Mouse (Mus musculus) MEL (cell line): ENCODE results near the gene Ephx1. TPM values are rescaled to one million over a fixed set of nuclear protein-coding genes. Genes with fewer than 3 reads are reported as not detected.
A peak's percentile ranks its signal among the peaks of the same experiment; 100 is the strongest.

Experiments
- DNase-seq: peaks from one replicate; pipeline ENCODE4 v3.0.0; 2011; ENCODE audit warnings: low read depth, low spot score
- H3K27ac ChIP-seq: 2 replicates; pipeline ENCODE4 v1.5.1; 2012; ENCODE audit warnings: low read depth, mild to moderate bottlenecking, control low read depth, low read length, moderate library complexity; ENCODE audit not compliant: control insufficient read depth
- H3K27me3 ChIP-seq, 2 experiments: fragments of 150-350 bp in 1 of 2; sonication (generic) in 1 of 2; 2 replicates each; pipeline ENCODE4 v1.6.1; 2012; ENCODE audit warnings: low read length in 2 of 2, mild to moderate bottlenecking in 2 of 2, improper control_type of control experiment in 1 of 2, moderate library complexity in 1 of 2; ENCODE audit not compliant: insufficient read depth in 2 of 2, control insufficient read depth in 1 of 2
- H3K36me3 ChIP-seq, 2 experiments: 2 replicates each; pipeline ENCODE4 v1.6.1; 2012 to 2014; ENCODE audit warnings: low read length in 2 of 2, improper control_type of control experiment in 1 of 2, inconsistent platforms in 1 of 2, mild to moderate bottlenecking in 1 of 2; ENCODE audit not compliant: insufficient read depth in 2 of 2, control insufficient read depth in 1 of 2
- H3K4me1 ChIP-seq, 2 experiments: fragments of 150-350 bp in 1 of 2; sonication (generic) in 1 of 2; 2 replicates each; pipeline ENCODE4 v1.6.1; 2012; ENCODE audit warnings: low read length in 2 of 2, improper control_type of control experiment in 1 of 2, mild to moderate bottlenecking in 1 of 2; ENCODE audit not compliant: insufficient read depth in 2 of 2, control insufficient read depth in 1 of 2
- H3K4me3 ChIP-seq, 2 experiments: fragments of 150-350 bp in 1 of 2; sonication (generic) in 1 of 2; 2 replicates each; pipeline ENCODE4 v1.5.1; 2012; ENCODE audit warnings: low read depth in 2 of 2, low read length in 2 of 2, mild to moderate bottlenecking in 2 of 2, moderate library complexity in 2 of 2, control low read depth in 1 of 2, improper control_type of control experiment in 1 of 2; ENCODE audit not compliant: control insufficient read depth in 1 of 2, insufficient read depth in 1 of 2
- H3K79me2 ChIP-seq: 2 replicates; pipeline ENCODE4 v1.6.1; 2012; ENCODE audit warnings: mild to moderate bottlenecking, low read length, moderate library complexity; ENCODE audit not compliant: control insufficient read depth, poor library complexity, insufficient read depth
- H3K9ac ChIP-seq: 2 replicates; pipeline ENCODE4 v1.6.1; 2012; ENCODE audit warnings: low read depth, mild to moderate bottlenecking, control low read depth, low read length, moderate library complexity; ENCODE audit not compliant: control insufficient read depth, poor library complexity, severe bottlenecking
- H3K9me3 ChIP-seq: fragments of 150-350 bp; sonication (generic); replicated peaks from 2 replicates; pipeline ENCODE4 v1.6.1; 2012; ENCODE audit warnings: mild to moderate bottlenecking, low read length, improper control_type of control experiment, moderate library complexity; ENCODE audit not compliant: insufficient read depth
- CHD2 ChIP-seq: IDR thresholded peaks from 2 replicates; pipeline ENCODE4 v1.6.1; 2011; ENCODE audit warnings: low read length, improper control_type of control experiment
- CTCF ChIP-seq, 3 experiments: IDR thresholded peaks in 2 of 3; conservative IDR thresholded peaks in 1 of 3; 2 replicates each; pipeline ENCODE4 v1.5.1; 2011 to 2012; ENCODE audit warnings: low read length in 3 of 3, low read depth in 2 of 3, mild to moderate bottlenecking in 2 of 3, improper control_type of control experiment in 1 of 3, inconsistent platforms in 1 of 3, mixed read lengths in 1 of 3, moderate library complexity in 1 of 3; ENCODE audit not compliant: control insufficient read depth in 1 of 3, insufficient read depth in 1 of 3, poor library complexity in 1 of 3, severe bottlenecking in 1 of 3
- ETS1 ChIP-seq: IDR thresholded peaks from 2 replicates; pipeline ENCODE4 v1.6.1; 2012; ENCODE audit warnings: low read depth, mild to moderate bottlenecking, inconsistent platforms, low read length, improper control_type of control experiment, moderate library complexity
- GABPA ChIP-seq: IDR thresholded peaks from 2 replicates; pipeline ENCODE4 v1.6.1; 2012; ENCODE audit warnings: low read depth, mild to moderate bottlenecking, inconsistent platforms, low read length, improper control_type of control experiment, moderate library complexity
- GATA1 ChIP-seq: IDR thresholded peaks from 2 replicates; pipeline ENCODE4 v1.6.1; 2011; ENCODE audit warnings: low read depth, low read length, improper control_type of control experiment
- MAFK ChIP-seq: IDR thresholded peaks from 2 replicates; pipeline ENCODE4 v1.6.1; 2011; ENCODE audit warnings: low read depth, mild to moderate bottlenecking, low read length, improper control_type of control experiment, borderline replicate concordance
- MEF2A ChIP-seq: IDR thresholded peaks from 2 replicates; pipeline ENCODE4 v1.6.1; 2014; ENCODE audit warnings: low read depth, mild to moderate bottlenecking, inconsistent platforms, low read length, improper control_type of control experiment; ENCODE audit not compliant: poor library complexity, insufficient replicate concordance, severe bottlenecking; ENCODE audit errors: extremely low read depth
- RAD21 ChIP-seq: IDR thresholded peaks from 2 replicates; pipeline ENCODE4 v1.6.1; 2011; ENCODE audit warnings: mild to moderate bottlenecking, low read depth, low read length, improper control_type of control experiment
- RCOR1 ChIP-seq: IDR thresholded peaks from 2 replicates; pipeline ENCODE4 v1.6.1; 2012; ENCODE audit warnings: low read depth, mild to moderate bottlenecking, inconsistent platforms, low read length, improper control_type of control experiment
- SMC3 ChIP-seq: IDR thresholded peaks from 2 replicates; pipeline ENCODE4 v1.6.1; 2011; ENCODE audit warnings: low read depth, low read length, improper control_type of control experiment
- TAL1 ChIP-seq: IDR thresholded peaks from 2 replicates; pipeline ENCODE4 v1.6.1; 2012; ENCODE audit warnings: mild to moderate bottlenecking, inconsistent platforms, low read length, moderate library complexity, mixed read lengths
- TCF12 ChIP-seq: IDR thresholded peaks from 2 replicates; pipeline ENCODE4 v1.6.1; 2014; ENCODE audit warnings: low read depth, mild to moderate bottlenecking, inconsistent platforms, low read length, improper control_type of control experiment, moderate library complexity
- polyA plus RNA-seq, 2 experiments: library from polyadenylated mRNA; stranded (reverse) in 1 of 2; unstranded in 1 of 2; fragments of >175 nt in 1 of 2; fragments of >200 nt in 1 of 2; gene quantifications; 2 replicates each; pipeline versions ENCODE4 v1.2.1 to v1.2.4; 2012; ENCODE audit warnings: low replicate concordance in 2 of 2, low read depth in 1 of 2; ENCODE audit not compliant: insufficient read length in 2 of 2, insufficient read depth in 1 of 2, missing spikeins in 1 of 2
- total RNA-seq: library from RNA; depleted of rRNA; stranded (reverse); fragments of 300-350 nt; gene quantifications from 2 replicates; pipeline ENCODE4 v1.2.3, GENCODE M21; 2012

Gene Ephx1
- total and polyA plus RNA-seq, 3 experiments: 0.15 to 0.39 TPM; not detected in 1

DNA sequence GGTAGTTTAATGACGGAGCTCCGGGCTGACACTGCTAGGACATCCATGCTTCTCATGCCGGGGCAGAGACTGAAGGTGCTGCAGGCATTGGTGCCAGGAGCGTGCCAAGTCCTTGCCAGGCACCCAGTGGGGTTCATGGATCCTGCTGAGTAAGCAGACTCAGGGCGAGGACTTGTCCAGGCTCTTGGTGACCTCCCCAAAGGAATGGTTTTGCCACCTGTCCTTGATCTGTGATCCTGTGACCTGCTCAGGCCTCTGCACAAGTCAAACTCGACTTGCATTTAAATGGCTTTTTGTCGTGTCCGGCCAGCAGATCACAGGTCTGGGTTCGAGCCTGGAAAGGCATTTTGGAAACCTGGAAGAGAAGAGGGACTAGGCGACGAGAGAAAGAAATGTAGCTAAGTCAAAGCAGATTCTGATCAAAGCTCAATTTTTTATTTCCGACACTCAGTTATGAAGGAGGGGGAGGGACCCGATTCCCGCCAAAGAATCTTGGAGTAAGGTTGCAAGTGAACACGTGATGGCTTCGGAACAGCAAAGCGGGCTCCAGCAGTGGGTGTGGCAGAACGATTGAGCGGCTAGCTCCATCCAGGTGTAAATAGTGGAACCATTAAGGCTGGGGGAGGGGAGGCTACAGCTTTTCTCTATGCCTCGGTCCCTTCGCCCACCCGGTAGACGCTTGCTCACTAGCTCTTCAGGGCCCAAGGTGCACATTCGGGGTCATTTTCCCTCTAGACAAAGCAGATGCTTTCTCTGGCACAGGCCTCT is 41.0 kb downstream of the Ephx1 start:
- Histone ChIP-seq H3K9me3 (no peaks in the 10 kb centered on the region), H3K4me3 (no peak overlapping the region), H3K79me2 (no peaks in the 10 kb centered on the region; the same call in 1 of the 2 replicates), H3K27ac (no peak overlapping the region), H3K9ac (no peak overlapping the region), H3K4me1 (peaks cover 0 to 3% of the 10 kb centered on the region in 2 experiments; a peak in 2 of 4 replicates), H3K36me3 (0 out of 4 replicates have a peak, but pooled peaks cover 0 to 2% of the 10 kb centered on the region in 2 experiments), H3K27me3 (peaks cover 2 to 6% of the 10 kb centered on the region in 2 experiments; a peak in 2 of 4 replicates)
- TF ChIP-seq MEF2A: no peak
- no peak for TF ChIP-seq GABPA
- TF ChIP-seq CHD2: no peak
- no peak for TF ChIP-seq TAL1
- TF ChIP-seq SMC3: no peak
- no peak for TF ChIP-seq TCF12
- TF ChIP-seq RCOR1: no peak
- TF ChIP-seq ETS1: no peak
- DNase-seq: no peak

DNA sequence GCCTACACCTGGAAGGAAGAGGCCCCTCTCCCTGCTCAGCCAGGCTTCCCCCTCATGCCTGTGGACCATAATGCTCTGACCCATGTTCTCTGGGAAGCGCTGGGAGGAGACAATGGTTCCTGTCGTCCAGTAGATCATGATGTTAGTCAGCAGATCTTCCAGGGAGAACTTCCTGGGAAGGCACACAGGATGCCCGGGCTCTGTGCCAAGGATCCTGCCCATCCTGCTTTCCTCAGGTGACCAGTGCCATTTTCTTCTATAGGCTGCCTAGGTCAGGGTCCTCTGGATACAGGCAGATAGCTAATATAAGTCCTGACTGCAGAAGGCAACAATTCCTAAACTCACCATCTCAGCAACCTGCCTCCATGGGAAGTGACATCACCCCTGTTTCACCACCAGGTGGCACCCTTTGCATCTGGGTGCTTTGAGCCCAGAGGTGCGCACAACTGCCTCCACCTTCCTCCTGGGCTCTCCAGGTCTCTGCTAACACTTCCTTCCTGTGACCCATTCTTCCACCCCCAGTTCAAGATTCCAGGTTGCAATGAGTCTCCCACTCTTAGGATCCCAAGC is 44.5 kb downstream of the Ephx1 start:
- TF ChIP-seq MAFK (no peak), SMC3 (peak; percentile 74), GATA1 (no peak), CTCF (IDR thresholded peaks at IDR 0.05 in 2 of 3, conservative IDR thresholded peaks at IDR 0.05 in 1 of 3; ENCODE audit: control insufficient read depth in 1 of 3, insufficient read depth in 1 of 3, low read depth in 2 of 3, low read length in 3 of 3, poor library complexity in 1 of 3, severe bottlenecking in 1 of 3) (peak; percentile 85 to 92 (median 89)), RAD21 (peak; percentile 46)
- Histone ChIP-seq H3K27me3 (no peaks in the 10 kb centered on the region), H3K36me3 (0 out of 4 replicates have a peak, but pooled peaks cover 0 to under 1% of the 10 kb centered on the region in 2 experiments), H3K27ac (no peak overlapping the region), H3K4me1 (peaks cover 0 to under 1% of the 10 kb centered on the region in 2 experiments; a peak in 2 of 4 replicates), H3K9me3 (no peaks in the 10 kb centered on the region), H3K4me3 (no peak overlapping the region), H3K9ac (no peak overlapping the region), H3K79me2 (no peaks in the 10 kb centered on the region; the same call in 1 of the 2 replicates)
- peak; percentile 72 for DNase-seq
